In the genomic region with DNA sequence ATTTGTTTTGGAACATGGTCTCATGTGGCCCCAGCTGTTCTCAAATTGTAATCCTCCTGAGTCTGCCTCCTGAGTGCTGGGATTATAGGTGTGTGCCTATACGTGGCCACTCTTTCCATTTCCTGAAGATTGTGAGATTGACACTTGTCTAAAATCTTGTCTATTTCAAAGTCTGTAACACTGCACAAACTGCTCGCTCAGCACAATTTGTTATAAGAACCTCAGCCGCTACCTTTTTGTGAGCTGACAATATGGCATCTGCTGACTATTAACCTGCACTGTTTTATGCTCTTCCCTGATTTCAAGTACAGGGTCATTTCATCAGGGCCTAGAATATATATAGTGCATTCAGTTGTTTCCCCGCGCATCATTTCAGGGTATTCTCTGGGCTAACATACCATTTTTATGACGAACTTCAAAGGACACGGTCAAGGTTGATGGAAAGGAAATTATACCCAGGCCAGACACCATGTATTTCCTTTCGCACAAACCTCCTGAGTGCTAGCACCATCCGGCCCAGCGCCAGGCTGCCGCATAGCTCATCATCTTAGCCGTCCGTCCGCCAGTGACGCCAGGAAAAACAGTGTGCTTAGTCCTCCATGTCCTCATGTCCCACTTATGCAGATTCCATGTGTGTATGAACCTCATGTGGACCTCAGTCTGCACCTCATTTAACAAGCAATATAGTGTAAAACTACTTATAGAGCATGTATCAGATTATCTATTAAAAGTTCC, we compare ENCODE assay signal across 30 mouse cellular contexts.
DNase-seq lines count a peak whose midpoint lies in the region; ATAC-seq and TF ChIP-seq lines count a peak whose summit lies in the region.
"Had no signal": no experiment of that assay in that cellular context is flagged by ENCODE, and none has a peak within 500 bp of the region (broad histone marks: within the 10 kb centered on the region; RNA-seq: fewer than 3 reads in every experiment).

No protein-coding gene starts in this region.

- no peak for TF ChIP-seq RAD21 in MEL (IDR thresholded peaks at IDR 0.05; ENCODE audit: low read depth, low read length)

- TF ChIP-seq CTCF in kidney, adult 2 months (conservative IDR thresholded peaks at IDR 0.05; ENCODE audit: insufficient read depth, insufficient read length, low read depth, low read length) = no peak
- no peak for TF ChIP-seq CTCF in lung, postnatal 0 days (IDR thresholded peaks at IDR 0.05)
- no peak for TF ChIP-seq CTCF in lung, adult 2 months (IDR thresholded peaks at IDR 0.05; ENCODE audit: insufficient read depth, low read length)
- no peak for TF ChIP-seq CTCF in MEL (IDR thresholded peaks at IDR 0.05 in 2 of 3, conservative IDR thresholded peaks at IDR 0.05 in 1 of 3; ENCODE audit: control insufficient read depth in 1 of 3, insufficient read depth in 1 of 3, low read depth in 2 of 3, low read length in 3 of 3, poor library complexity in 1 of 3, severe bottlenecking in 1 of 3)

- no peak overlapping the region for H3K27ac ChIP-seq in kidney, adult 2 months (ENCODE audit: insufficient read depth, low read depth, low read length)
- no peak overlapping the region for H3K27ac ChIP-seq in kidney, embryonic 15.5 days
- no peak overlapping the region for H3K27ac ChIP-seq in lung, postnatal 0 days (ENCODE audit: low read length)
- no peak overlapping the region for H3K27ac ChIP-seq in MEL (ENCODE audit: control insufficient read depth, low read depth, low read length)
- H3K27ac ChIP-seq: embryonic facial prominence, embryonic 10.5 days; embryonic facial prominence, embryonic 15.5 days; forebrain, embryonic 12.5 days; heart, embryonic 13.5 days; hindbrain, postnatal 0 days; intestine, embryonic 15.5 days; limb, embryonic 15.5 days; liver, embryonic 13.5 days; midbrain, embryonic 10.5 days; midbrain, embryonic 15.5 days; stomach, postnatal 0 days had no signal

- 76% methylated on average over 15 of the region's 15 CpGs for WGBS in kidney, adult 2 months
- WGBS in kidney, embryonic 15.5 days = 82% methylated on average over 15 of the region's 15 CpGs
- WGBS in lung, postnatal 0 days = 68% methylated on average over 15 of the region's 15 CpGs
- 62% methylated on average over 15 of the region's 15 CpGs for WGBS in lung, adult 2 months

- ATAC-seq in kidney, embryonic 15.5 days (replicated peaks; ENCODE audit: low FRiP score) = no peak
- 0 out of 2 replicates have a peak, but pooled peaks have one; percentile 23 for ATAC-seq in lung, postnatal 0 days
- ATAC-seq: activated CD4-positive, CD25-positive, alpha-beta regulatory T cell, adult 4 months; hindbrain, postnatal 0 days; intestine, embryonic 15.5 days; midbrain, embryonic 15.5 days had no signal

- H3K9ac ChIP-seq in kidney, embryonic 15.5 days = no peak overlapping the region
- H3K9ac ChIP-seq in lung, postnatal 0 days (replicated peaks; ENCODE audit: low read depth) = no peak overlapping the region
- H3K9ac ChIP-seq in MEL (ENCODE audit: control insufficient read depth, low read depth, low read length, poor library complexity, severe bottlenecking) = no peak overlapping the region
- H3K9ac ChIP-seq: embryonic facial prominence, embryonic 15.5 days; forebrain, embryonic 12.5 days; forebrain, postnatal 0 days; heart, embryonic 13.5 days; intestine, embryonic 15.5 days; limb, embryonic 15.5 days; liver, embryonic 13.5 days; lung, embryonic 15.5 days; midbrain, embryonic 15.5 days had no signal

- no peak overlapping the region for H3K4me3 ChIP-seq in kidney, adult 2 months (ENCODE audit: insufficient read depth, low read depth, low read length)
- H3K4me3 ChIP-seq in kidney, embryonic 15.5 days (replicated peaks) = no peak overlapping the region
- H3K4me3 ChIP-seq in lung, postnatal 0 days (ENCODE audit: low read depth, low read length) = no peak overlapping the region
- H3K4me3 ChIP-seq in lung, adult 2 months (replicated peaks; ENCODE audit: extremely low read depth, low read depth, low read length) = no peak overlapping the region
- H3K4me3 ChIP-seq in MEL (ENCODE audit: control insufficient read depth in 1 of 2, insufficient read depth in 1 of 2, low read depth in 2 of 2, low read length in 2 of 2) = no peak overlapping the region
- H3K4me3 ChIP-seq: embryonic facial prominence, embryonic 10.5 days; embryonic facial prominence, embryonic 15.5 days; forebrain, embryonic 12.5 days; heart, embryonic 13.5 days; intestine, embryonic 15.5 days; limb, embryonic 15.5 days; liver, embryonic 13.5 days; lung, embryonic 15.5 days; midbrain, embryonic 10.5 days; midbrain, embryonic 15.5 days had no signal

- no peak for TF ChIP-seq EP300 in lung, postnatal 0 days (IDR thresholded peaks at IDR 0.05)
- no peak for TF ChIP-seq EP300 in MEL (IDR thresholded peaks at IDR 0.05; ENCODE audit: low read depth in 1 of 2, low read length in 2 of 2)

- no peaks in the 10 kb centered on the region for H3K4me1 ChIP-seq in kidney, adult 2 months (ENCODE audit: control insufficient read depth, insufficient read depth, low read length)
- H3K4me1 ChIP-seq in kidney, embryonic 15.5 days = peaks cover 14% of the 10 kb centered on the region
- H3K4me1 ChIP-seq in lung, postnatal 0 days (ENCODE audit: insufficient read depth, low read depth, low read length) = no peaks in the 10 kb centered on the region
- no peaks in the 10 kb centered on the region; the same call in 1 of the 2 replicates for H3K4me1 ChIP-seq in lung, adult 2 months (ENCODE audit: control insufficient read depth, insufficient read depth, low read length)
- H3K4me1 ChIP-seq in MEL (ENCODE audit: control insufficient read depth in 1 of 2, insufficient read depth in 2 of 2, low read length in 2 of 2) = peaks cover 2 to 3% of the 10 kb centered on the region in 2 experiments; a peak in 3 of 4 replicates
- H3K4me1 ChIP-seq: embryonic facial prominence, embryonic 15.5 days; forebrain, embryonic 12.5 days; intestine, embryonic 15.5 days; limb, embryonic 15.5 days; lung, embryonic 15.5 days; midbrain, embryonic 10.5 days; midbrain, embryonic 15.5 days had no signal

- no peak overlapping the region for H3K4me2 ChIP-seq in kidney, embryonic 15.5 days
- no peak overlapping the region for H3K4me2 ChIP-seq in lung, postnatal 0 days (replicated peaks; ENCODE audit: low read depth, low read length)
- H3K4me2 ChIP-seq: embryonic facial prominence, embryonic 15.5 days; forebrain, embryonic 12.5 days; heart, embryonic 13.5 days; intestine, embryonic 15.5 days; limb, embryonic 15.5 days; liver, embryonic 13.5 days; lung, embryonic 15.5 days; midbrain, embryonic 15.5 days had no signal

- H3K79me2 ChIP-seq in MEL (ENCODE audit: control insufficient read depth, insufficient read depth, low read length, poor library complexity) = no peaks in the 10 kb centered on the region

- H3K36me3 ChIP-seq in kidney, adult 2 months (ENCODE audit: control insufficient read depth, insufficient read depth, low read length) = peaks cover 2% of the 10 kb centered on the region; the same call in 1 of the 2 replicates
- peaks cover 65% of the 10 kb centered on the region for H3K36me3 ChIP-seq in kidney, embryonic 15.5 days
- peaks cover 14% of the 10 kb centered on the region for H3K36me3 ChIP-seq in lung, postnatal 0 days (ENCODE audit: insufficient read depth, low read length)
- peaks cover under 1 to 35% of the 10 kb centered on the region in 2 experiments for H3K36me3 ChIP-seq in MEL (ENCODE audit: control insufficient read depth in 1 of 2, insufficient read depth in 2 of 2, low read length in 2 of 2)

- TF ChIP-seq POLR2A in kidney, adult 2 months (IDR thresholded peaks at IDR 0.05; ENCODE audit: low read depth, low read length) = no peak
- no peak for TF ChIP-seq POLR2A in lung, adult 2 months (IDR thresholded peaks at IDR 0.05; ENCODE audit: borderline replicate concordance, extremely low read depth, low read depth, low read length)
- no peak for TF ChIP-seq POLR2A in MEL (IDR thresholded peaks at IDR 0.05; ENCODE audit: control insufficient read depth in 1 of 2, insufficient read depth in 1 of 2, low read depth in 1 of 2, low read length in 2 of 2, poor library complexity in 1 of 2)

- peak; percentile 30 for DNase-seq in kidney, adult 2 months
- DNase-seq in kidney, postnatal 36 days = peak; percentile 16 to 33
- DNase-seq in kidney, adult 11 months = no peak
- DNase-seq in lung, postnatal 0 days (ENCODE audit: low spot score) = no peak
- DNase-seq in lung, adult 2 months = no peak
- no peak for DNase-seq in MEL (ENCODE audit: low read depth, low spot score)
- no peak for DNase-seq in layer of hippocampus, adult 9-11 months
- DNase-seq: adrenal gland, adult 8-10 months; cerebellum, adult 8-10 months; cerebellum, postnatal 25 days; forebrain, postnatal 0 days; gastrocnemius, postnatal 10 days; heart, postnatal 10 days; liver, embryonic 13.5 days; right cerebral cortex, postnatal 4 days; thymus, adult 18-20 months; thymus, postnatal 25 days had no signal

- H3K27me3 ChIP-seq in kidney, adult 2 months (replicated peaks; ENCODE audit: control insufficient read depth, insufficient read depth, low read length) = no peaks in the 10 kb centered on the region
- H3K27me3 ChIP-seq in kidney, embryonic 15.5 days = no peaks in the 10 kb centered on the region
- no peaks in the 10 kb centered on the region for H3K27me3 ChIP-seq in lung, postnatal 0 days (replicated peaks; ENCODE audit: insufficient read depth, low read length)
- no peaks in the 10 kb centered on the region for H3K27me3 ChIP-seq in MEL (ENCODE audit: control insufficient read depth in 1 of 2, insufficient read depth in 2 of 2, low read length in 2 of 2)
- H3K27me3 ChIP-seq: embryonic facial prominence, embryonic 15.5 days; forebrain, embryonic 12.5 days; heart, embryonic 13.5 days; intestine, embryonic 15.5 days; limb, embryonic 15.5 days; liver, embryonic 13.5 days; lung, embryonic 15.5 days; midbrain, embryonic 15.5 days had no signal

- H3K9me3 ChIP-seq in kidney, embryonic 15.5 days (replicated peaks) = no peaks in the 10 kb centered on the region
- no peaks in the 10 kb centered on the region for H3K9me3 ChIP-seq in lung, postnatal 0 days (ENCODE audit: low read length)
- H3K9me3 ChIP-seq in MEL (replicated peaks; ENCODE audit: insufficient read depth, low read length) = no peaks in the 10 kb centered on the region
- H3K9me3 ChIP-seq: embryonic facial prominence, embryonic 10.5 days; embryonic facial prominence, embryonic 15.5 days; forebrain, embryonic 12.5 days; heart, embryonic 13.5 days; intestine, embryonic 15.5 days; limb, embryonic 15.5 days; liver, embryonic 13.5 days; lung, embryonic 15.5 days; midbrain, embryonic 10.5 days; midbrain, embryonic 15.5 days had no signal

TF ChIP-seq in MEL, 35 proteins besides CTCF, POLR2A, EP300 and RAD21 (continues in another document):
- no peak for TF ChIP-seq GABPA (IDR thresholded peaks at IDR 0.05; ENCODE audit: low read depth, low read length)
- TF ChIP-seq KAT2A (conservative IDR thresholded peaks at IDR 0.05; ENCODE audit: low read depth, low read length) = no peak
- TF ChIP-seq NELFE (IDR thresholded peaks at IDR 0.05; ENCODE audit: low read depth, low read length) = no peak
- no peak for TF ChIP-seq ZNF384 (IDR thresholded peaks at IDR 0.05; ENCODE audit: low read depth, low read length)
- TF ChIP-seq SIN3A (IDR thresholded peaks at IDR 0.05; ENCODE audit: low read length) = no peak
- no peak for TF ChIP-seq MYB (IDR thresholded peaks at IDR 0.05; ENCODE audit: low read depth, low read length)
- TF ChIP-seq TCF12 (IDR thresholded peaks at IDR 0.05; ENCODE audit: low read depth, low read length) = no peak

Comparison
In these comparisons a context has a peak if more than half of its experiments do, and no peak if none do; other contexts are left out.
1. DNase-seq: peak in kidney, adult 2 months (single experiment) and kidney, postnatal 36 days (2 of 2); none in kidney, adult 11 months (single experiment), lung, postnatal 0 days (single experiment), lung, adult 2 months (single experiment), MEL (single experiment) and layer of hippocampus, adult 9-11 months (single experiment).